Mouse (Mus musculus): ENCODE data around the gene D16Ertd472e.
"Not testable (repeated sequence)": the region's sequence is repeated elsewhere in the genome, so short reads cannot be mapped to it uniquely, and the experiment has no call there.

D16Ertd472e gene

GRCm38 (mm10) chr16:78564110-78564821 lies 12.2 kb downstream of the D16Ertd472e start:
- no peak for DNase-seq

GRCm38 (mm10) chr16:78563093-78563971 lies 13.2 kb downstream of the D16Ertd472e start:
- no peak for DNase-seq

GRCm38 (mm10) chr16:78560627-78561026 lies 15.9 kb downstream of the D16Ertd472e start:
- no peak for DNase-seq

DNA sequence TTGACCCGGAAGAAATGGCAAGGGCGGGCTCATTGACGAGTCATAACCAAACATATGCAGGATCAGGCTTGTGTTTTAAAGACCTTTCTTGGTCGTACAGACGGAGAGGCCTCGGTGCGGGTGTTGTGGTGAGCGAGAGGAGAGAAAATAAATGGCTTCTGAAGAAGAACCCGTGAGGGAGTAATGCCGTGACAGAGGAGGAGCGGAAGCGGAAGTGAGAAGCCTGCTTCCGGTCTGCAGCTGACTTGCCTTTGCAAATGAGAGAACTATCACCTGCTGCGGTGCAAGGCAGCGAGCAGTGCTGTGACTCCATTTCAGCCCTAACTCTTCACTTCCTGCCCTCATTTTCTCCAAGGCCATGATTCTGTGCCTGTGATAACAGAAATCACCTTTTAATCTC lies 16.4 kb downstream of the D16Ertd472e start:
- DNase-seq: no peak

DNA sequence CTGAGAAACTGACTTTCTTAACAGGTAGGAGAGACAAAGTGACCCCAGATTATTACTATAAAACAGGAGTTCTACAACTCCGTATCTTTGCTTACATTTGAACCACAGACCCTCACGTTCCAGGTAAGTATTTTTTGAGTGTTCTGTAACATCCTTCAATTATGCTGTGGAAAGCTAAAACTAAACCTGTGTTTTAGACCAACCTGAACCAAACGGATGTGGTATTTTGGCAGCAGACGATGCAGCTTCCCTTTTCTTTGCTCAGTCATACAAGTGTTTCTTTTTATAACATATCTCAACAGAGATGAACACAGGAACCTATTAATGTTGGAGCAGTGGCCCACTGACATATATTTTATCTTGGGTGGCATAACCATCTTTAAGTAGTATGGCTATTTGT lies 18.9 kb downstream of the D16Ertd472e start:
- DNase-seq: no peak

- no peak for DNase-seq
Observed at GRCm38 (mm10) chr16:78554911-78555648, 21.4 kb downstream of the D16Ertd472e start.

DNA sequence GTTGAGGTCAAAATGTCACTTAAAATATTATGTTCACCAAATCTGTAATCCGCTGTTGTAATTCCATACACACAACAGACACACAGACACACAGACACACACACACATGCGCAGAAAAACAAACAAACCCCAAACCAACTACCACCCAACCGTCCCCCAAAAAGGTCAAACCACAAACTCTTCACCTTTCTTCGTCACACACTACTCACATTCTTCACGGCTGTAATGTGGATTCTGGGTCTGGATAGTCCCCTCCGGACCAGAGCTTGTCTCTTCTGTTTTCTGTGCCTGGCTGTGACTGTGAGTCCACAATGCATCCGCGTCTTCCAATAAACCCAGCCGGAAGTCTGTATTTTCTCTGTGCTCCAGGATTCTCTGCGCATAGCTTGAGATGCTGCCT lies 29.1 kb downstream of the D16Ertd472e start:
- no peak for DNase-seq

DNA sequence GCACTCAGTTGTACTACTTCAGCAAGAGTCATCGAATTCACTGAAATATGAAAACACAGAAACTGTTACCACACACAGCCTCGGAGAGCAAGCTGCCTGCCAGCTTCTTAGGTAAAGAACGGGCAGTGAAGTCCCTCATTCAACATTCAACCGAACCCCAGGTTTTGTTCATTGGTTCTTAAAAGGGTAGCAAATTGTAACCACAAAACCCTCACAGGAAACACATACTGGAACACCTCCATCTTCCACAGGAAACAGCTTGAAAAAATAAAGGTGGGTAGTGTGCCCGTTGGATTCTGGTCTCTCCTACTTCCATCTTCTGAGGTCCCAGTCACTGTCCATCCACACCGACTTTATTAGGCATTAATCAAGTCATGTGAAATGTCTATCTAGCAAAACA lies 30.0 kb downstream of the D16Ertd472e start:
- no peak for DNase-seq

GRCm38 (mm10) chr16:78540376-78541246 lies 35.9 kb downstream of the D16Ertd472e start:
- DNase-seq: no peak

GRCm38 (mm10) chr16:78537798-78538422 lies 38.6 kb downstream of the D16Ertd472e start:
- no peak for DNase-seq

DNA sequence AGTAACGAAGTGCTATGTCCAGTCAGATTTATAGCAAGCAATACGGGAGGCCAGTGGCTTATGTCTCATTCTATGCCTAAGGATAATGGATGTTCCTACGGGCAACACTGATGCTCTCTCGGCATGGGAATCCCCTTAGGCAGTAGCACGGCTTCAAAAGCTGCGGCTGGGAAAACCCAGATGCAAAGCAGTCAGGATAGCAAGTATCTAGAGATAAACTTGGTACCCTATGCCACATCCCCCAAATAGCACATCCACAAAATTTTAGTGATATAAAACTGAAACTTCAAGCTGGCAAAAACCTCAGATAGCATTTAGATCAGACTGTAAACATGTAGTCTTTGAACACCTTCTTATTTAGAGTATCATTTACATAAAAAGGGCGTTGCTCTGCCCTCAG lies 39.2 kb downstream of the D16Ertd472e start:
- no peak for DNase-seq

DNA sequence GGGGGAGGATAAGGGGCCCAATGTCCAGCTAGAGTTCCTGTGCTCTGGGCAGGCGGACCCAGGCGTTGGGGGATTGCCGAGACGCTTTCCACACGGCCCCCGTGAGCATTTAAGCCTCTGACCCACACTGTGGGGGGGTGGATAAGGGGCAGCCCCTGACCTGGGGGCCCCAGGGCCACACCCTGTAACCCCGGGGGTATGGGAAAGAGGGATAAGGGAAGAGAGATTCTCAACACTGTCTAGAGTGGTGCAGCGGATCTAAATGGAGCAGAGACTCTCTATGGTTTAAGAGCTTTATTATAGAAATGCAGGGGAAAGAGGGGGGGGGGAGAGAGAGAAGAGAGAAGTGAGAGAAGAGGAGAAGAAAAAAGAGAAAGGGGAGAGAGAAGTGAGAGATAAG lies 42.0 kb downstream of the D16Ertd472e start:
- no peak for DNase-seq

DNA sequence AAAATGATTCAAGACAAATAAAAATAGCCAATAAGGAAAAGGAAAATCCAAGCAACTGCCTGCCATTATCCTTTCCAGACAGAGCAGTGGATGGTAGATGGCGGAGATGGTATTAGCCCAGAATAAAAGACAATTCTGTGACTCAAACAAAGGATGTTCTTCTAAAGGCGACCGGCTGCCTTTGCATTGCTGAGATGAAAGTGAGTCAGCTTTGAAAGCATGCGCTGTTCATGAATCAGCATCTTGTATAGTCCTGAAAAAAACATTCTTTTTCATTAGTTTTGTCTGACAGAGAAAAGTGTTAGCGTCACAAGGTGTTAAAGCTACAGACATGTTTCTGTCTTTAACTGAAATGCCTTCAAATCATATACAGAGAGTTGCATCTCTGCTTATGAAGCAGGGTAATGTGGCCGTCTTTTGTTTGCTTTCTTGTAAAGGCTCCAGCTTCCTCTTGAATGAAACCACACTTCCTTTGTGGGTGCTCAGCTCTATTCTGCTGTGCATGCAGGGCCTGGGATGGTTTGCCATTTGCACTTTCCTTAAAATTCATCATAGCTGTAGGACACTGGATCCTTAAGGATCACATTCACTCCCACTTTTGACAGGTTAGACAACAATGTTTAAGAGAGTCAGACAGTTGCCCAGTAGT lies 44.4 kb downstream of the D16Ertd472e start:
- no peak for DNase-seq

DNA sequence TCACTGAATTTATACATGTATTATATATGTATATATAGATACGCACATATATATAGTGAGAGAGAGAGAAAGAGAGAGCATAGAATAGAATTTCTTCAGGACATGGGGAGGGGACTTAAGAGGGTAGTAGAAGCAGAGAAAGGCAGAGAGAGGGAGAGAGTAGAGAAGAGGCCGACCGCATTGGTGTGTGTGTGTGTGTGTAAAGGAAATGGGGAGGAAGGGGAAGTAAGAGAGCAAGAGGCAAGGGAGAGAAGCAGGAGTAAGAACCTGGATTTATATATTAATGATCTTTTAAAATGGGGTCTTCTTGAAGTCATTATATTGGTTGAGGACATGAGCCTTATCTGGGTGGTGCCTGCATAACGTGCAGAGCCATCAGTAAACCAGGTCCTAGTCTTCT lies 53.5 kb downstream of the D16Ertd472e start:
- no peak for DNase-seq

- no peak for DNase-seq
Observed at GRCm38 (mm10) chr16:78518697-78519096, 57.8 kb downstream of the D16Ertd472e start.

GRCm38 (mm10) chr16:78517171-78517570 lies 59.3 kb downstream of the D16Ertd472e start:
- no peak for DNase-seq

- no peak for DNase-seq
Observed at GRCm38 (mm10) chr16:78511526-78511925, 65.0 kb downstream of the D16Ertd472e start.

- no peak for DNase-seq
Observed at GRCm38 (mm10) chr16:78502492-78502891, 74.0 kb downstream of the D16Ertd472e start.

DNA sequence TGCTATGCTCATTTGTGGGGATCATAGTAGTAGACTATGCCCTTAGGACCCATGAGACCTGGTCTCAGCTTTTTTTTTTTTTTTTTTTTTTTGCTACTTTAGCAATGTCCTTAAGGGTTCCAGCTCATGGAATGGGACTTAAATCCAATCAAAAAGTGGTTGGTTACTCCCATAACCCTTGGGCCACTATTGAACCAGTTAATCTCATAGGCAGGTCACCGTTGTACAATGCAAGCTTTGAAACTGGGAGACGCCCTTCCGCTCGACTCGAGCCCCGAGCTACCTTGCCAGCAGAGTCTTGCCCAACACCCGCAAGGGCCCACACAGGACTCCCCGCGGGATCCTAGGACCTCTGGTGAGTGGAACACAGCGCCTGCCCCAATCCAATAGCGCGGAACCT lies 83.8 kb downstream of the D16Ertd472e start:
- DNase-seq: not testable (repeated sequence)

DNA sequence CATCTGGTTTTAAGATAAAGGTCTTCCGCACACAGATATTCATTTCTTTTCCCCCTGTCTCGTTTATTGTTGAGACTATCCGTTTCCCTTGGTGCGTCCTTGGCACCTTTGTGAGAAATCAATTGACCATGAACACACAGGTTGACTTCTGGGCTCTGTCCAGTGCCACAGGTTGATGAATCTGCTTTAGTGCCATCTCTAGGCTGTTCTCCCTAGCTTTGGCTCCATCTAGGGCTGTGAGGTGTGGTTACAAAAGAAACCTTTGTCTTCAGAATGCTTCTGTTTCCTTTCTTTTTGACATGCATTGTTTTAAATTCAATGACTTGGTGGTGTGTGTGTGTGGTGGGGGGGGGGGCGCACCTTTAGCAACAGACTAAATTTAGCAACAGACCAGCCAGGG lies 85.7 kb downstream of the D16Ertd472e start:
- DNase-seq: no peak
